Mouse (Mus musculus) hindbrain, embryonic 16.5 days (tissue): ENCODE measurements around the gene Mcat. TPM values are rescaled to one million over a fixed set of nuclear protein-coding genes. Genes with fewer than 3 reads are reported as not detected.

Experiments used
- ATAC-seq: fragments of 200-750 bp; cut with Nextera tagmentation; 2 replicates; pipeline ENCODE4 v1.8.0; 2017; ENCODE audit warnings: moderate TSS enrichment, moderate library complexity
- H3K27ac ChIP-seq: fragments of 300-500 bp; sonication (generic); 2 replicates; pipeline ENCODE4 v1.5.1; 2014; ENCODE audit warnings: low read depth, mild to moderate bottlenecking, control low read depth, low read length, moderate library complexity
- H3K27me3 ChIP-seq: fragments of 300-500 bp; sonication (generic); replicated peaks from 2 replicates; pipeline ENCODE4 v1.6.1; 2014; ENCODE audit warnings: low read length; ENCODE audit not compliant: control insufficient read depth, insufficient read depth
- H3K36me3 ChIP-seq: fragments of 300-500 bp; sonication (generic); 2 replicates; pipeline ENCODE4 v1.6.1; 2014; ENCODE audit warnings: mild to moderate bottlenecking, low read length, moderate library complexity, mixed read lengths; ENCODE audit not compliant: control insufficient read depth, insufficient read depth
- H3K4me1 ChIP-seq: fragments of 300-500 bp; sonication (generic); 2 replicates; pipeline ENCODE4 v1.6.1; 2014; ENCODE audit warnings: low read depth, low read length; ENCODE audit not compliant: control insufficient read depth, insufficient read depth
- H3K4me2 ChIP-seq: fragments of 300-500 bp; sonication (generic); 2 replicates; pipeline ENCODE4 v1.6.1; 2014; ENCODE audit warnings: mild to moderate bottlenecking, low read length, control low read depth, moderate library complexity
- H3K4me3 ChIP-seq: fragments of 300-500 bp; sonication (generic); 2 replicates; pipeline ENCODE4 v1.5.1; 2014; ENCODE audit warnings: mild to moderate bottlenecking, low read length, control low read depth, moderate library complexity
- H3K9ac ChIP-seq: fragments of 300-500 bp; sonication (generic); 2 replicates; pipeline ENCODE4 v1.6.1; 2014; ENCODE audit warnings: low read depth, mild to moderate bottlenecking, control low read depth, low read length, moderate library complexity
- H3K9me3 ChIP-seq: fragments of 300-500 bp; sonication (generic); 2 replicates; pipeline ENCODE4 v1.6.1; 2014; ENCODE audit warnings: mild to moderate bottlenecking, low read length, moderate library complexity; ENCODE audit not compliant: control insufficient read depth
- WGBS: fragments of 180-500 bp; shearing (Covaris S2); extraction: QIAGEN DNeasy Blood & Tissue Kit; methylation state at CpG from one replicate; pipeline ENCODE4 v1.1.7; 2014; 5-methylcytosine and 5-hydroxymethylcytosine counted together
- polyA plus RNA-seq: library from polyadenylated mRNA; unstranded; fragments of >200 nt; fragmentation: Nextera tagmentation; extraction: Ambion mirVana; gene quantifications from 2 replicates; pipeline ENCODE4 v1.2.1, GENCODE M21; 2015

Mcat gene
- polyA plus RNA-seq, 1 experiment from 2014 or later = 32.7 TPM

DNA sequence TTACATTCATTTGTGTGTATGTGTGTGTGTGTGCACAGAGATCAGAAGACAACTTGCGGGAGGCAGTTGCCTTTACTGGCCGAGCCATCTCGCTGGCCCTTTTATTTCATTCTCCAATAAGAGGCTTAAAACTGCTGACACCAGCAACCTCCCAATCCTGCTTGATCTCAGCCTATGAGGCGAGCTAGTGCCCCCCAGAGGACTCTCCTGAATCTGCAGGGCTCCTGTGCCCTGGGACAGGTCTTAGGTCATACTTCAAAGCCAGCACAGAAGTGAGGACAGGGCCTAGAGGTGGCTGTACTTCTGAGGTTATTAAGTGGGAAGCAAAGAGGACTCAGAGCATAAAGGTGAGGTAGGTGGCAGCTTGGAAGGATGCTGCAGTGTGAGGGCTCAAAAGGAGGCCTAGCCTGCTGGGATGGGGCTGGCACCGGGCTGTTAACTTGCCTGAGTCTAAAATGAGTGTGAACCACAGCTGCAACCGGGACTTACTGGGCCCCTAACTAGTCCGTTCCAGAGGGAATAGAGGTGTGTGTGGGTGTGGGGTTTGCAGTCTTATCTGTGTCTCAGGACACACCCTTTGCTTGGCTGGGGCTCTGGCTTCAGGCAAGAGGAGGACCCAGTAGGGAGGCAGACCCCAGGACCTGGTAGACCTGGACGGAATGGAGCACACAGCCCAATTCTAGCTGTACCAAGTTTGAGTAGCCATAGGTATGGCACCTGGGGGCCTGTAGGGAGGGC, 20.0 kb upstream of the Mcat start:
- Histone ChIP-seq H3K4me2 (no peak overlapping the region), H3K27me3 (no peaks in the 10 kb centered on the region), H3K36me3 (peaks cover 67% of the 10 kb centered on the region), H3K4me3 (no peak overlapping the region), H3K9me3 (peaks cover 3% of the 10 kb centered on the region), H3K4me1 (no peaks in the 10 kb centered on the region), H3K9ac (no peak overlapping the region), H3K27ac (no peak overlapping the region)
- no peak for ATAC-seq
- WGBS = 65% methylated on average over 8 of the region's 8 CpGs

DNA sequence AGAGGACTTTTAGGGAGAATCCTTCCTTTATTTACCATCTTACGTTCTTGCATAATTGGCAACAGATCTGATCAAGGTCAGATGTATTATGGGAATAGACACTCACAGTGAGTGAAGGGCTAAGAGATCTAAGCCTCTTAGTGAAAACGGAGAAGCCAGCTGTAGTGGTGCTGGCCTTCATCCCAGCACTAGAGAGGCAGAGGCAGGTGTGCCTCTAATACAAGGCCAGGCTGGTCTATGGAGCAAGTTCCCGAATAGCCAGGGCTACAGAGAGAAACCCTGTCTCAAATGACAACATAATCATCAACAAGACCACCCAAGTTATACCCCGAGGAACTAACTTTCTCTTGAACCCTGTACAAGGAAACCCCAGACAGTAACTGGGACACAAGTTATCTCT, 19.3 kb upstream of the Mcat start:
- H3K4me3 ChIP-seq = no peak overlapping the region
- no peaks in the 10 kb centered on the region for H3K27me3 ChIP-seq
- H3K9ac ChIP-seq = no peak overlapping the region
- H3K27ac ChIP-seq = no peak overlapping the region
- peaks cover 3% of the 10 kb centered on the region for H3K9me3 ChIP-seq
- ATAC-seq = no peak
- H3K4me1 ChIP-seq = no peaks in the 10 kb centered on the region
- 88% methylated on average over 4 of the region's 4 CpGs for WGBS
- peaks cover 67% of the 10 kb centered on the region for H3K36me3 ChIP-seq
- H3K4me2 ChIP-seq = no peak overlapping the region

DNA sequence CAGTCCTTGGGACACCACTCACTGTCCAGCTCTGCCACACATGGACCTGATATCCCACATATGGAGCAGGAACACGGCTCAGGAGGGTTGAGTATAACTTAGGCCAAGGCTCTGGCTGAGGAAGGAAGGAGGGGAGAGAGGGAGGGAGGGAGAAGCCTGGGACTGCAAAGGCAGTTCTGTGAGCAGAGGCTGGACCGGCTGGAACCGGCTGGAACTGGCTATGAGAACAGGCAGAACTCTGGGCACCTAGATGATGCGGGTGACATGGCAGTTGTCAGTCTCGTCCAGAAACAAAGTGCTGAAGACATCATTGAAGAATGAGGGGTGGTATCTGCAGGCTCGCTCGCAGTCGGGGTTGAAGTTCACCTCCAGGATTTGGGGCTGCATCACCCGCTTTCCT, 13.1 kb upstream of the Mcat start:
- no peak overlapping the region for H3K27ac ChIP-seq
- ATAC-seq = no peak
- no peak overlapping the region for H3K9ac ChIP-seq
- no peaks in the 10 kb centered on the region for H3K9me3 ChIP-seq
- H3K27me3 ChIP-seq = no peaks in the 10 kb centered on the region
- no peak overlapping the region for H3K4me3 ChIP-seq
- WGBS = 95% methylated on average over 9 of the region's 9 CpGs
- peaks cover 43% of the 10 kb centered on the region for H3K36me3 ChIP-seq
- H3K4me2 ChIP-seq = no peak overlapping the region
- H3K4me1 ChIP-seq = no peaks in the 10 kb centered on the region

DNA sequence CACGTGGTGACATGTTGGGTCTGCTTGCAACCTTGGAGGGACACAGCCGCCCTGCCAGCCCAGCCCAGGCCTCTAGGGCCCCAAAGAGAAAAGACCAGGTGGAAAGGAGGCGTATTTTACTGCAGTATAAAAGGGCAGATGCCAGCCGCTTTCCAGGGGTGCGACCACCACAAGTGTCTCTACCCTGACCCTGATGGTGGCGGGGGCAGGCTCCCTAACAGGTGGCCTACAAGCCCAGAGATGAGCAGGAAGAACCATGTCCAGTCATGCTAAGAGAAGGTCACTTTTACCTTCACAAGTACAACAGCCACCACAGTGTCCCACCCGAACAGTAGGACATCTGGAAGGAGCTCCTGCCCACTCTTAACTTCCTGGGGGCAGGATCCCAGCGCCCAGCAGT, 12.0 kb upstream of the Mcat start:
- Histone ChIP-seq H3K27ac (no peak overlapping the region), H3K9me3 (no peaks in the 10 kb centered on the region), H3K36me3 (peaks cover 35% of the 10 kb centered on the region), H3K9ac (no peak overlapping the region), H3K4me3 (no peak overlapping the region), H3K27me3 (no peaks in the 10 kb centered on the region), H3K4me2 (no peak overlapping the region), H3K4me1 (no peaks in the 10 kb centered on the region)
- WGBS = 95% methylated on average over 8 of the region's 8 CpGs
- ATAC-seq = no peak

DNA sequence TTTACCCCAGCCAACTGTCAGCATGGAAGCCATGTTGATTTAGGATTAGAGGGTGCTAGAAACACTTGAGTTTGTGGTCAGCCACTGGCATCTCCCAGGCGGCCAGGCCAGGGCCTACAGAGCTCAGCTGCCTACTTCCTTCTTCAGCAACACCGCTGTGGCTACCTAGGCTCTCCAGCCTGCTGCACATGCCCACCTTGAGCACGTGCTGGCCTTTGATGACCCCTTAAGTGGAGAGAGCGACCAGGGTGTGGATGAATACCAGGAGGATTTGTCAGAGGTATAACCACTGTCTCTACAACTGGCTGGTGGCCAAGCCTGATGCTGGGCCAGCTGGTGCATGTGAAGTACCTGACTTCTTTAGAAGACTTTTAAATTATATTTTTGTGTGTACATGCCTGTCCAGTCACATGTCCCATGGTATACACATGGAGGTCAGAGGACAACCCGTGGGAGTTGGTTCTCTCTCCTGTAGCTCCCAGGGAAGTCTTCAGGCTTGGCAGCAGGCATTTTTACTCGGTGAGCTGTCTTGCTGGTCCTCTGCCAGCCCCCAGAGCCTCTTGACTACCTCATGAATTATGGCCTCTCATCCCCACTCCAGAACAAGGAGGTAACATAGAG, 11.3 kb upstream of the Mcat start:
- H3K9me3 ChIP-seq = no peaks in the 10 kb centered on the region

DNA sequence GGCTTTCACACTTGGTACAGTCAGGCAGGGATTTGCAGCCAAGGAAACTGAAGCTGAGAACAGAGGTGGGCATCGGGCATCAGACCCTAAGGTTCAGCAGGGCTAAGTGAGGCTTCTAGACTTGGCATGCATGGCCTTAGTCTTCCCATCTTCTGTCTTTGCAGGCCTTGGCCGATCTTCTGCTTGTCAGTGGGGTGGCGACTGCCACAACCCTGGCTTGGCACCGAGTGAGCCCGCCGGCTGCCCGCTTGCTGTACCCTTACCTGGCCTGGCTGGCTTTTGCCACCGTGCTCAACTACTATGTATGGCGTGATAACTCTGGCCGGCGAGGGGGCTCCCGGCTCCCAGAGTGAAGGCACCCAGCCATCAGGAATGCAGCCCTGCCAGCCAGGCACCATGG, 10.0 kb upstream of the Mcat start:
- WGBS = 96% methylated on average over 12 of the region's 12 CpGs
- H3K9ac ChIP-seq = no peak overlapping the region
- H3K27ac ChIP-seq = no peak overlapping the region
- no peaks in the 10 kb centered on the region for H3K27me3 ChIP-seq
- no peak for ATAC-seq
- no peak overlapping the region for H3K4me3 ChIP-seq
- peaks cover 21% of the 10 kb centered on the region for H3K36me3 ChIP-seq
- no peaks in the 10 kb centered on the region for H3K9me3 ChIP-seq
- no peak overlapping the region for H3K4me2 ChIP-seq
- no peaks in the 10 kb centered on the region for H3K4me1 ChIP-seq

More for the DNA sequence above, 11.3 kb upstream of the Mcat start:
- Histone ChIP-seq H3K36me3 (peaks cover 30% of the 10 kb centered on the region), H3K27me3 (no peaks in the 10 kb centered on the region), H3K27ac (no peak overlapping the region), H3K4me3 (no peak overlapping the region), H3K4me2 (no peak overlapping the region), H3K9ac (no peak overlapping the region), H3K4me1 (no peaks in the 10 kb centered on the region)
- WGBS = 88% methylated on average over 6 of the region's 6 CpGs
- no peak for ATAC-seq

DNA sequence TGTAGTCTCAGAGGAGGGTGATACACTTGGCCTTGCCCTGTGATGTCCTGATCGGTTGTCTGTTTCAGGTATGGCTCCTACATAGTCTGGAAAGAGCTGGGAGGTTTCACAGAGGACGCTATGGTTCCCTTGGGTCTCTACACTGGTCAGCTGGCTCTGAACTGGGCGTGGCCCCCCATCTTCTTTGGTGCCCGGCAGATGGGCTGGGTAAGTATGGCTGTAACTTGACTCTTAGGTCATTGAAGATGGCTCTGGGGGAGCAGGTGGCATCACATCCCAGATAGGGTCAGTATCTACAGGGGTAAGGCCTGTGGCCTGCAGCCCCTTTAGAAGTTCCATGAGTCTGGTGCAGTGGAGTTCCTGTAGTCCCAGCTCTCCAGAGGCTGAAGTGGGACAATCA, 8.5 kb upstream of the Mcat start:
- no peak for ATAC-seq
- Histone ChIP-seq H3K4me2 (no peak overlapping the region), H3K9ac (no peak overlapping the region), H3K9me3 (no peaks in the 10 kb centered on the region), H3K27me3 (no peaks in the 10 kb centered on the region), H3K4me1 (no peaks in the 10 kb centered on the region), H3K27ac (no peak overlapping the region), H3K4me3 (no peak overlapping the region), H3K36me3 (peaks cover 16% of the 10 kb centered on the region)
- WGBS = 84% methylated on average over 4 of the region's 4 CpGs

DNA sequence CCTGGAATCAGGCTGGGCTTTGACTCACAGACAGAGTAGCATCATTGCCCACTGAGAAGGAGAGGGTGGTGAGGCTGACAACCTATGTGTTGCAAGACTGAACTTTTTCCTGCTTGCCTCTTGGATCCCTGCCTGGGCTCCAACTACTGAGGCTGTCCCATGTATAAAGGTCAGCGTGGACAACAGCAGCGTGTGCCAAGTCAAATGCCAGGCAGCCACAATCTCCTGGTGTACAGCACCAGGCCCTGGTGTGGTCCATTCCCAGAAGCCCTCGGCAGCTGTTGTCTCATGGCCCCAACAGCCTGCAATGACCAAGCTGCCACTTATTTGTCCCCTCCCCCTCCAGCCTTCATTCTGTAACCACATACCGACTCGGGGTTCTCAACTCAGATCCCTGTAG, 8.0 kb upstream of the Mcat start:
- WGBS = 91% methylated on average over 5 of the region's 5 CpGs
- H3K36me3 ChIP-seq = peaks cover 15% of the 10 kb centered on the region
- H3K4me2 ChIP-seq = no peak overlapping the region
- H3K27me3 ChIP-seq = no peaks in the 10 kb centered on the region
- no peaks in the 10 kb centered on the region for H3K9me3 ChIP-seq
- no peak for ATAC-seq
- H3K27ac ChIP-seq = no peak overlapping the region
- no peak overlapping the region for H3K4me3 ChIP-seq
- no peaks in the 10 kb centered on the region for H3K4me1 ChIP-seq
- H3K9ac ChIP-seq = no peak overlapping the region

DNA sequence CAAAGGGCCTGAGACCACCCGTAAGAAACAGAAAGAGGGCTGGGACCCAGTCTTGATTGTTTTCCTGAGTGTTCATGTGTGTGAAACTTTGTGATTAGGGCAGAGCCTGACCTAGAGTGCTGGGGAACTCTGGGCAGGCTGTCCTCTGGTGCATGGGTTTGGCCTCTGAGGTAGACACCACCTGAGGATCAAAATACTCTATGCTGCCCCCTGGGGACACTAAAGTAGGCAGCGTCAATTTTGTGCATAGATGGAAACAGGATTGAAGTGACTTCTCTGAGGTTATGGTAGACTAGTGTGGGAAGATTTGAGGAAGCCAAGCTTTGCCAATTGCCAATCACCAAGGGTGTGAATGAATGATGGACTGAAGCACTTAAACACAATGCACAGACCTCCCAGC, 7.1 kb upstream of the Mcat start:
- no peak overlapping the region for H3K9ac ChIP-seq
- H3K4me1 ChIP-seq = no peaks in the 10 kb centered on the region
- no peak overlapping the region for H3K4me3 ChIP-seq
- ATAC-seq = no peak
- H3K27ac ChIP-seq = no peak overlapping the region
- H3K9me3 ChIP-seq = no peaks in the 10 kb centered on the region
- no peak overlapping the region for H3K4me2 ChIP-seq
- WGBS = 81% methylated on average over 2 of the region's 2 CpGs
- H3K27me3 ChIP-seq = no peaks in the 10 kb centered on the region
- H3K36me3 ChIP-seq = peaks cover 8% of the 10 kb centered on the region
